Comparison of ENCODE assay signal across 25 mouse cellular contexts in genomic region chr3:65477111-65477510, GRCm38 (mm10).
"Had no signal": no experiment of that assay in that cellular context is flagged by ENCODE, and none has a peak within 500 bp of the region (broad histone marks: within the 10 kb centered on the region; RNA-seq: fewer than 3 reads in every experiment).

No protein-coding gene starts in this region.

- DNase-seq: gastrocnemius, adult 2 months; gastrocnemius, postnatal 10 days; gastrocnemius, postnatal 25 days; heart, postnatal 10 days; heart, postnatal 4 days; kidney, adult 18-20 months; kidney, adult 8-10 months; kidney, postnatal 14 days; kidney, postnatal 36 days; layer of hippocampus, adult 9-11 months; liver had no signal

- H3K4me2 ChIP-seq: heart, embryonic 12.5 days; hindbrain, embryonic 12.5 days; hindbrain, embryonic 14.5 days; intestine, embryonic 15.5 days; limb, embryonic 12.5 days; liver, embryonic 12.5 days had no signal

- H3K36me3 ChIP-seq: heart, embryonic 10.5 days; heart, embryonic 12.5 days; hindbrain, embryonic 10.5 days; hindbrain, embryonic 12.5 days; intestine, embryonic 15.5 days; limb, embryonic 10.5 days; limb, embryonic 12.5 days; liver, embryonic 12.5 days had no signal

- H3K9me3 ChIP-seq: heart, embryonic 10.5 days; heart, embryonic 12.5 days; hindbrain, embryonic 10.5 days; hindbrain, embryonic 12.5 days; intestine, embryonic 15.5 days; limb, embryonic 10.5 days; limb, embryonic 12.5 days; liver, embryonic 12.5 days had no signal

- H3K4me1 ChIP-seq: limb, embryonic 10.5 days; liver, embryonic 12.5 days had no signal

- H3K9ac ChIP-seq: heart, embryonic 12.5 days; hindbrain, embryonic 12.5 days; hindbrain, embryonic 14.5 days; intestine, embryonic 15.5 days; limb, embryonic 12.5 days; liver, embryonic 12.5 days; liver, embryonic 14.5 days had no signal

- H3K4me3 ChIP-seq: gastrocnemius, adult 2 months; heart, embryonic 10.5 days; heart, embryonic 12.5 days; hindbrain, embryonic 10.5 days; hindbrain, embryonic 12.5 days; intestine, embryonic 15.5 days; left cerebral cortex, adult 2 months; limb, embryonic 10.5 days; limb, embryonic 12.5 days; liver, embryonic 12.5 days had no signal

- H3K27ac ChIP-seq: gastrocnemius, adult 2 months; heart, embryonic 10.5 days; hindbrain, embryonic 10.5 days; hindbrain, embryonic 12.5 days; hindbrain, embryonic 14.5 days; intestine, embryonic 15.5 days; left cerebral cortex, adult 2 months; limb, embryonic 10.5 days; limb, embryonic 12.5 days; liver, embryonic 12.5 days; liver, embryonic 14.5 days had no signal

- H3K27me3 ChIP-seq: heart, embryonic 12.5 days; hindbrain, embryonic 12.5 days; intestine, embryonic 15.5 days; limb, embryonic 12.5 days; liver, embryonic 12.5 days had no signal

- ATAC-seq: hindbrain, embryonic 16.5 days; inflammation-experienced regulatory T-cells, adult 6 months; intestine, embryonic 15.5 days; intestine, postnatal 0 days; liver, embryonic 12.5 days had no signal
